Mouse (Mus musculus): ENCODE measurements at regions not wholly inside any gene's neighbourhood (a gene's known extent, or its start where the extent isn't known, plus 50 kb on each side); places are given as distances from the start of the nearest gene placed in this dataset.

DNA sequence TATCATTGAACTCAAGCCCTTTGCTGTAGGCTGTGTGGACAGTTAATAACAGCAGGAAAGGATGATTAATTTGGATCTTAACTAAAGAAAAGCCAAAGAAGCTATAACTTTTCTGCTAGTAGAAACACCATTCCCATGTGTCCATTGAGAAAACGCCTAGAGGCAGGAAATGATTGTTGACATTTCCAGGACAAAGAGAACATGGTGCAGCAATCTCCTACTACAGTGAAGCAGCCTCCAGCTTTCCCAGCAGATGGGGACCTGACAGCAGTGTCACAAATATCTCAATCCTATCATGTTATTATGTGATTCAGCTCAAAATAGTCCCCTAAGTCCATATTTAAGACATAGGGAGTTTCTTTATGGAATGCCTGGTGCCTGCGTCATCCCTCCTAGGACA is 334.1 kb upstream of the Igfbp3 start:
- WGBS: 90% methylated on average over 2 of the region's 2 CpGs
- no peak for DNase-seq
- Histone ChIP-seq H3K27ac (ENCODE audit: insufficient read depth, low read length) (no peak overlapping the region), H3K27me3 (ENCODE audit: control insufficient read depth, insufficient read depth, low read length) (no peaks in the 10 kb centered on the region), H3K4me3 (replicated peaks; ENCODE audit: insufficient read depth, low read depth, low read length) (no peak overlapping the region), H3K4me1 (ENCODE audit: control insufficient read depth, insufficient read depth, low read length) (no peaks in the 10 kb centered on the region)
- TF ChIP-seq POLR2A (IDR thresholded peaks at IDR 0.05; ENCODE audit: borderline replicate concordance, insufficient read depth, low read length) (no peak), CTCF (IDR thresholded peaks at IDR 0.05; ENCODE audit: borderline replicate concordance, insufficient read depth, low read depth, low read length) (no peak)

DNA sequence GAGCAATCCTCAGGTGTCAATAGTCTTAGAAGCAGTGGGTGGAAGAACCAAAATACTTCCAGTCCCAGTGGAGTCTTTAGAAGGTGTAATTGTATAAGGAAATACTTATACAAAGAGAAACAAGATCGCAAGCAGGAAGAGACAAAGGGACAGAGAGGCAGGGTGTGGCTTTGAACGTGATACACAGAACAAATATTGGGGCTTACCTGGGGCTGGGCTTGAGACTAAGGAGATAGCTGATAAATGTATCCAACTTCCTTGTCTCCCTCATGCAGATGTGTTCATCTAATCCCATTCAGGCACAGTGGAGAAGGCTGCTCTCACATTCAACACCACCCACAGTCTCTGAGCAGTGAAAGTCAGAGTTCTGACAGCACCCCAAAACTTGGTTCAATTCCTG is 331.9 kb upstream of the Igfbp3 start:
- TF ChIP-seq CTCF (IDR thresholded peaks at IDR 0.05; ENCODE audit: borderline replicate concordance, insufficient read depth, low read depth, low read length): no peak
- TF ChIP-seq POLR2A (IDR thresholded peaks at IDR 0.05; ENCODE audit: borderline replicate concordance, insufficient read depth, low read length): no peak
- WGBS: 92% methylated on average over 2 of the region's 2 CpGs
- Histone ChIP-seq H3K27ac (ENCODE audit: insufficient read depth, low read length) (no peak overlapping the region), H3K4me1 (ENCODE audit: control insufficient read depth, insufficient read depth, low read length) (no peaks in the 10 kb centered on the region), H3K4me3 (replicated peaks; ENCODE audit: insufficient read depth, low read depth, low read length) (no peak overlapping the region), H3K27me3 (ENCODE audit: control insufficient read depth, insufficient read depth, low read length) (no peaks in the 10 kb centered on the region)
- no peak for DNase-seq

DNA sequence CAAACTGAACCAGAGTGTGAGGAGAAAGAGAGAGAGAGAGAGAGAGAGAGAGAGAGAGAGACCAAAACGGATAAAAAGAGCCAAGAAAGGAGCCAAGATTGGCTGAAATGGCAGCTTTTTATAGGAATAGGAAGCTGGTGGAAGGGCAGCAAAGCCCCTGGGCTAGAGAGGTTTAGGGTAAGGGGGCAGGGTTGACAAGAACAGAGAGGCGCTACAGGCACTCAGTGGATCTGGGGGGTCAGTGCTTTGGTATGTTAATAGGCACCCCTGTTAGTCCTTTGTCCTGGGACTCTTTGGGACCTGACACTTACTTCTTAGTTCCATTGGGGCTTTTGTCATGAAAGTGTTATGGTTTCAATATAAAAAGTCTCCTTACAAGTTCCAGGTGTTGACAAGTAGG is 320.9 kb upstream of the Igfbp3 start:
- Histone ChIP-seq H3K27me3 (ENCODE audit: control insufficient read depth, insufficient read depth, low read length) (no peaks in the 10 kb centered on the region), H3K4me1 (ENCODE audit: control insufficient read depth, insufficient read depth, low read length) (no peaks in the 10 kb centered on the region), H3K27ac (ENCODE audit: insufficient read depth, low read length) (no peak overlapping the region), H3K4me3 (replicated peaks; ENCODE audit: insufficient read depth, low read depth, low read length) (no peak overlapping the region)
- no peak for TF ChIP-seq CTCF (IDR thresholded peaks at IDR 0.05; ENCODE audit: borderline replicate concordance, insufficient read depth, low read depth, low read length)
- no peak for TF ChIP-seq POLR2A (IDR thresholded peaks at IDR 0.05; ENCODE audit: borderline replicate concordance, insufficient read depth, low read length)
- whole genome bisulfite sequencing: 51% methylated on average over 2 of the region's 2 CpGs
- DNase-seq: no peak

DNA sequence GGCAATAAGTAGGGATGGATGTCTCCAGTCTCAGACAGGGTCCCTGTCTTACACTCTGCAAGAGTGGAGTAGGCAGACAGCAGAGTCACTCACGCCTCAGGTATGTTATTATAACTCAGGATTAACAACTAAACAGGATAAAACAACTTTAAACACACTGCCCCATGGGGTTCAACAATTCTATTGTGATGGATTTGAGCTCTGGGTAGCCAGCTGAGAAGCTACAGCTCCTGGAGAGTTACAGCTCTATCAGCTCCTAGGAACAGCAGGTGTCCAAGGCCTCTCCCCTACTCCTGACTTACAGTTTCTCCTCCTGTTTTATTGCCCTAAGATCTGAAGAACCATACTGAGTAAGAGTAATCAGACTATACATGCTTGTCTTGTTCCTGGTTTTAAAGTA is 319.6 kb upstream of the Igfbp3 start:
- no peaks in the 10 kb centered on the region for H3K4me1 ChIP-seq (ENCODE audit: control insufficient read depth, insufficient read depth, low read length)
- H3K4me3 ChIP-seq (replicated peaks; ENCODE audit: insufficient read depth, low read depth, low read length): no peak overlapping the region
- TF ChIP-seq CTCF (IDR thresholded peaks at IDR 0.05; ENCODE audit: borderline replicate concordance, insufficient read depth, low read depth, low read length) (no peak), POLR2A (IDR thresholded peaks at IDR 0.05; ENCODE audit: borderline replicate concordance, insufficient read depth, low read length) (no peak)
- WGBS: 53% methylated on average over 1 of the region's 1 CpGs
- H3K27ac ChIP-seq (ENCODE audit: insufficient read depth, low read length): no peak overlapping the region
- no peak for DNase-seq
- no peaks in the 10 kb centered on the region for H3K27me3 ChIP-seq (ENCODE audit: control insufficient read depth, insufficient read depth, low read length)

DNA sequence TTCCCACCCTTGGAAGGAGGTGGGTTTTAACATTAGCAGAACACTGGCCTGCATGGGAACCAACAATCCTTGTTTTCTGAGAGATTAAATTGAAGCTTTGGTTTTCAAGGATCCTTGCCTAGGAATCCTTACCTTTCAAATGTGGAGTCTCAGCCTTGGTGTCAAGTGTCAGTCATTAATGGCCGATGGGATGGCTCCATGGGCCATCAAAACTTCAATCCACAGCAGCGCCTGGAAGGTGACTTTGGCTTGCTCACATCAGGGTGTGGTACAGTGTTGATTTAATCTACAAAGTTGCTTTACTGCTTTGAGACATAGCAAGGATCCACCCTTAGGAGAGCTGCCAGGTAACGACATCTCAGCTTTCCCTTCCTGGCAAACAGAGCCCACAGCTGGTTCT is 318.1 kb upstream of the Igfbp3 start:
- TF ChIP-seq CTCF (IDR thresholded peaks at IDR 0.05; ENCODE audit: borderline replicate concordance, insufficient read depth, low read depth, low read length): no peak
- TF ChIP-seq POLR2A (IDR thresholded peaks at IDR 0.05; ENCODE audit: borderline replicate concordance, insufficient read depth, low read length): no peak
- no peak overlapping the region for H3K4me3 ChIP-seq (replicated peaks; ENCODE audit: insufficient read depth, low read depth, low read length)
- H3K27me3 ChIP-seq (ENCODE audit: control insufficient read depth, insufficient read depth, low read length): no peaks in the 10 kb centered on the region
- 86% methylated on average over 3 of the region's 3 CpGs for WGBS
- no peak overlapping the region for H3K27ac ChIP-seq (ENCODE audit: insufficient read depth, low read length)
- no peak for DNase-seq
- H3K4me1 ChIP-seq (ENCODE audit: control insufficient read depth, insufficient read depth, low read length): no peaks in the 10 kb centered on the region

- TF ChIP-seq POLR2A (IDR thresholded peaks at IDR 0.05; ENCODE audit: borderline replicate concordance, insufficient read depth, low read length) (no peak), CTCF (IDR thresholded peaks at IDR 0.05; ENCODE audit: borderline replicate concordance, insufficient read depth, low read depth, low read length) (no peak)
- no peaks in the 10 kb centered on the region for H3K4me1 ChIP-seq (ENCODE audit: control insufficient read depth, insufficient read depth, low read length)
- H3K4me3 ChIP-seq (replicated peaks; ENCODE audit: insufficient read depth, low read depth, low read length): no peak overlapping the region
- no peak overlapping the region for H3K27ac ChIP-seq (ENCODE audit: insufficient read depth, low read length)
- no peaks in the 10 kb centered on the region for H3K27me3 ChIP-seq (ENCODE audit: control insufficient read depth, insufficient read depth, low read length)
- WGBS: 79% methylated on average over 6 of the region's 6 CpGs
- no peak for DNase-seq
Measured at GRCm38 (mm10) chr11:7530482-7531148, 316.9 kb upstream of the Igfbp3 start.

- 79% methylated on average over 2 of the region's 2 CpGs for WGBS
- H3K4me1 ChIP-seq (ENCODE audit: control insufficient read depth, insufficient read depth, low read length): no peaks in the 10 kb centered on the region
- H3K27ac ChIP-seq (ENCODE audit: insufficient read depth, low read length): no peak overlapping the region
- H3K27me3 ChIP-seq (ENCODE audit: control insufficient read depth, insufficient read depth, low read length): no peaks in the 10 kb centered on the region
- TF ChIP-seq CTCF (IDR thresholded peaks at IDR 0.05; ENCODE audit: borderline replicate concordance, insufficient read depth, low read depth, low read length): no peak
- no peak for TF ChIP-seq POLR2A (IDR thresholded peaks at IDR 0.05; ENCODE audit: borderline replicate concordance, insufficient read depth, low read length)
- DNase-seq: no peak
- no peak overlapping the region for H3K4me3 ChIP-seq (replicated peaks; ENCODE audit: insufficient read depth, low read depth, low read length)
Measured at GRCm38 (mm10) chr11:7519556-7519955, 305.8 kb upstream of the Igfbp3 start.

DNA sequence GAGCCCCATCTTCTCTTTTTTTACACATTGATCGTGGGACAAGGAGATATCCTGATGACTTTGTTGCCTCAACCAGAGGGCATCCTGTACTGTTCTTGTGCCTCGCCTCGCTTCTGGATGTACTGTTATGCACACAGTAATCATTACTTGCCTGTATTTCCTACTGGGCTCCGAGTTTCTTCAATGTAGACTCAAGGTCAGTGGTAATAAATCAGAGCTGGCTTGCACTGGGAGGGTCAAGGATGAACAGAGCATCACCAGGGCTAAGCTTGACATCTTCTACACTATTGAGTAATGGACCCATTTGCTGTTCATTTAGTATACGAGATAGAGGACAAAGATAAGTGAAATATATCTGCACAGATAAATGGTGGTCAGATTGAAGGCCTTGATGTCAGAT is 295.1 kb upstream of the Igfbp3 start:
- no peak for DNase-seq
- TF ChIP-seq POLR2A (IDR thresholded peaks at IDR 0.05; ENCODE audit: borderline replicate concordance, insufficient read depth, low read length) (no peak), CTCF (IDR thresholded peaks at IDR 0.05; ENCODE audit: borderline replicate concordance, insufficient read depth, low read depth, low read length) (no peak)
- no peaks in the 10 kb centered on the region for H3K27me3 ChIP-seq (ENCODE audit: control insufficient read depth, insufficient read depth, low read length)
- 93% methylated on average over 5 of the region's 5 CpGs for WGBS
- no peak overlapping the region for H3K4me3 ChIP-seq (replicated peaks; ENCODE audit: insufficient read depth, low read depth, low read length)
- no peak overlapping the region for H3K27ac ChIP-seq (ENCODE audit: insufficient read depth, low read length)
- H3K4me1 ChIP-seq (ENCODE audit: control insufficient read depth, insufficient read depth, low read length): no peaks in the 10 kb centered on the region

Measured in cerebellum, adult 2 months (tissue).